Mouse (Mus musculus) liver, postnatal 0 days (tissue): ENCODE results near the gene Rnf126.

Source experiments
- CTCF ChIP-seq: sonication (generic); IDR thresholded peaks from 2 replicates; pipeline ENCODE4 v1.5.1; 2016; ENCODE audit warnings: antibody characterized with exemption, low read depth
- EP300 ChIP-seq: IDR thresholded peaks from 2 replicates; pipeline ENCODE4 v1.6.1; 2016; ENCODE audit warnings: antibody characterized with exemption, low read depth, mild to moderate bottlenecking

DNA sequence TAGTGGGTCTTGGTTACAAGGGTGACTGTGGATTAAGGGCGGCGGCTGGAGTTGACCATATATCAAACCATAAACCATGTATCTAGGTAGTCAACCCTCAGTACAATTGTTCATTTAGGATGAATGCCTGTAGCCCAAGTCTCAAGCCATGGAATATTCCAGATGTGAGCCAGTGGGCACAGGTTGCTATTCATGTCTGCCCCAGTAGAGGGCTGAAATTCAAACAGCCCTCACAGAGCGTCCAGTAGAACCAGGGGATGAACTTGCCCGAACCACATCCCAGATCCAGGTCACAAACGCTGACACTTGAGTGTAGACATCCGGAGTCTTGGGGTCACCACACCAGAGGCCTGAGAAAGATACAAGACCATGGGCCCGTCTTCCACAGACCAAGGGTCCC is 16.3 kb upstream of the Rnf126 start:
- TF ChIP-seq CTCF: peak; percentile 47
- no peak for TF ChIP-seq EP300
